Mouse (Mus musculus) heart, postnatal 0 days (tissue): ENCODE measurements around the gene Fam53a.

Source experiments
- CTCF ChIP-seq: IDR thresholded peaks from 2 replicates; pipeline ENCODE4 v1.5.1; 2016; ENCODE audit warnings: antibody characterized with exemption, control low read depth, low read depth
- EP300 ChIP-seq: IDR thresholded peaks from 2 replicates; pipeline ENCODE4 v1.6.1; 2016; ENCODE audit warnings: antibody characterized with exemption, low read depth

DNA sequence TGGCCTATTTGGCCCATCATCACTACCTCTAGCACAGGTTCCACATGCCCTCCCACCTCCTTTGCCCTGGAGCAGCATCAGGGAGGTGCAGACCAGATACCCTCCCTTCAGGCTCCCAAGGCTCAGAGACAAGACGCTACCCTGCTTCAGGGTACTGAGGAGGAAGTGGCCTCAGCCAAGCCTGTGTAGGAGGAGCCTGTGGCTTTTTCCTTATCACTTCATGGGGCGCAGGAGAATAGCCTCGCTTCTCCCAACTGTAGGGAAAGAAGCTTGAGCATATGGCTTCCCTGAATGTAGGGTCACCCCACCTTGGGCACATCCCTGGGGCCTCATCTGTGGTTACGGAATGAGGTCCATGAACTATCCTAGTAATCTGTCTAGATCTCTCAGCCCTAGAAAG, 55.2 kb downstream of the Fam53a start:
- TF ChIP-seq CTCF (no peak), EP300 (no peak)
